Mouse (Mus musculus) left cerebral cortex, adult 2 months (tissue): ENCODE data around the gene Dmpk. TPM values are rescaled to one million over a fixed set of nuclear protein-coding genes. Genes with fewer than 3 reads are reported as not detected.

ENCODE experiments used
- DNase-seq, 2 experiments: peaks; one replicate each; pipeline ENCODE4 v3.0.0; 2021 to 2022; ENCODE audit warnings: low spot score in 2 of 2, mixed read lengths in 1 of 2; ENCODE audit errors: extremely low spot score in 1 of 2
- H3K27ac ChIP-seq: fragments of 200-600 bp; 2 replicates; pipeline ENCODE4 v1.8.1; 2022
- H3K4me3 ChIP-seq: fragments of 200-600 bp; 2 replicates; pipeline ENCODE4 v1.8.1; 2022
- CTCF ChIP-seq: fragments of 200-600 bp; IDR thresholded peaks from 2 replicates; pipeline ENCODE4 v1.8.1; 2022; ENCODE audit warnings: antibody characterized with exemption, mild to moderate bottlenecking, moderate library complexity
- intact Hi-C: fragments of 180-260 bp; cut with DNase I; formaldehyde crosslinking; loops from one replicate; pipeline ENCODE4 v1.15.1; 2025
- microRNA-seq, 2 experiments: library from miRNA; unstranded; fragments of <30 nt; microRNA quantifications; one replicate each; pipeline ENCODE4 v1.2.0; 2021
- total RNA-seq, 2 experiments: library from RNA; stranded (reverse); gene quantifications; 2 replicates each; pipeline ENCODE4 v1.2.3; 2021

Dmpk gene
- total RNA-seq, 2 experiments from 2014 or later: 35.2 to 50.4 TPM

DNA sequence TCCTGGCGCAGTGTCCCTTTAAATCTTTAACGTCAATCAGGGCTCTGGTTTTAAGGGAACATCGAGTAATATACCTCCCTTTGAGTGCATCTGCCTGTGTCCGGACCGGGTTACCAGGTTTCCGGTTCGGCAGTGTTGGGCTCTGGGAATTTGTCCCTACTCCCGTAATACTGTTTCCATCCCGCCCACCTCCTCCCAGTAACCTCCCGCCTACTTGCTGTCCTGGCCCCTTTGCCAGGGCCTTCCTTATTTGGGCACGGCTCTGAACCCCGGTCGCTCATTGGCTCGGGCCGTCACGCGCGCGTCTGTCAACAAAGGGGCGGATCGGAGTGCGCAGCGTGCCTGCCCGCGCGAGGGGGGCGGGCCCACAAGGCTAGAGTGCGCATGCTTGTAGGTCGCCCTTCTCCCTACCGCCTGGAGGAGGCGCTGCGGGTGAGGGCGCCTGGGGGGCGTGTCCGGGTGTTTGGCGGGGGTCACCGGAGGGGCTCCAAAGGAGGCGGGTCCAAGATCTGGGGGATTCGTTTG lies 47.7 kb downstream of the Dmpk start:
- intact Hi-C loops: no loop called here
- Histone ChIP-seq H3K4me3 (peak overlapping the region; percentile 45), H3K27ac (peak overlapping the region; percentile 95)
- DNase-seq: peak; percentile 94 to 96
- TF ChIP-seq CTCF: peak; percentile 90

DNA sequence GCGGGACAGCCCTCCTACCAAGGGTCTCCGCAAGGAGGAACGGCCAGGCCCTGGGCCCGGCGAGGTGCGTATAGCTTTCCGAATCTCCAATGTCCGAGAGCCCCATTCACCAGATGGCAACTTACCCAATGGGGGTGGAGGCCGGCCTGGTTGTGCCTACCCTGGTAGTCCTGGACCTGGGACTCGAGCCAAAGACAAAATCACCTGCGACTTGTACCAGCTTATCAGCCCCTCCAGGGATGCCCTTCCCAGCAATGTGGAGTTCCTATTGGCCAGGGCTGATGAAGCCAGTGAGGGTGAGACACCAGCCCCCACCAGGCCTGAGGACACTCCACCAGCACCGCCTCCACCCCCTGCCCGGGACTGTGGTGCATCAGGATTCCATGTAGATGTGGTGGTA lies 52.5 kb downstream of the Dmpk start:
- H3K4me3 ChIP-seq: no peak overlapping the region
- intact Hi-C loops: no loop called here
- TF ChIP-seq CTCF: no peak
- DNase-seq: no peak
- peak overlapping the region; percentile 61 for H3K27ac ChIP-seq

- TF ChIP-seq CTCF: no peak
- Histone ChIP-seq H3K27ac (peak overlapping the region; percentile 61), H3K4me3 (no peak overlapping the region)
- peak in 1 of 2 experiments; percentile 49 for DNase-seq
- intact Hi-C loops: no loop called here
Measured at GRCm38 (mm10) chr7:19136673-19137334, 53.2 kb downstream of the Dmpk start.

GRCm38 (mm10) chr7:19137380-19137779 lies 53.7 kb downstream of the Dmpk start:
- no peak overlapping the region for H3K4me3 ChIP-seq
- intact Hi-C loops: no loop called here
- H3K27ac ChIP-seq: peak overlapping the region; percentile 61; the same call in 1 of the 2 replicates
- TF ChIP-seq CTCF: peak; percentile 57
- peak in 1 of 2 experiments; percentile 65 for DNase-seq

Small RNAs within 50 kb of the gene (microRNA-seq; reads per million reads assigned to microRNA genes)
- 1.9 reads per million in 2 experiments for gene Mir3100

Other genes with a start within 250 kb of the Dmpk start
- 1 to 10 TPM; 1.3 to 2.5 TPM for gene Mill2, start 243.9 kb upstream of the Dmpk start, total RNA-seq
- gene Pglyrp1, start 212.5 kb upstream of the Dmpk start, total RNA-seq: 10 to 100 TPM; 18.8 to 25.6 TPM
- 10 to 100 TPM; 10.5 to 11.0 TPM for gene Ccdc61, start 173.4 kb upstream of the Dmpk start, total RNA-seq
- gene Nova2, start 158.0 kb upstream of the Dmpk start, total RNA-seq: 10 to 100 TPM; 79.9 to 86.4 TPM
- gene Nanos2, start 96.4 kb upstream of the Dmpk start, total RNA-seq: under 1 TPM; 0.51 to 0.86 TPM
- 10 to 100 TPM; 50.6 to 61.2 TPM for gene Mypop, start 92.6 kb upstream of the Dmpk start, total RNA-seq
- 10 to 100 TPM; 47.7 to 49.2 TPM for gene Irf2bp1, start 79.8 kb upstream of the Dmpk start, total RNA-seq
- not detected for gene Foxa3, start 60.3 kb upstream of the Dmpk start, total RNA-seq
- gene Sympk, start 59.5 kb upstream of the Dmpk start, total RNA-seq: 100 to 1,000 TPM; 126 to 133 TPM
- gene Rsph6a, start 29.2 kb upstream of the Dmpk start, total RNA-seq: under 1 TPM; 0.27 to 0.30 TPM
- gene Dmwd, start 7.6 kb upstream of the Dmpk start, total RNA-seq: 100 to 1,000 TPM; 141 to 143 TPM
- 1 to 10 TPM; 1.9 to 2.0 TPM for gene Six5, start 10.7 kb downstream of the Dmpk start, total RNA-seq
- under 1 TPM; 0.21 to 0.27 TPM for gene Gm4969, start 34.5 kb downstream of the Dmpk start, total RNA-seq
- gene Fbxo46, start 36.0 kb downstream of the Dmpk start, total RNA-seq: 10 to 100 TPM; 13.4 to 14.3 TPM
- gene Qpctl, start 65.4 kb downstream of the Dmpk start, total RNA-seq: 10 to 100 TPM; 14.8 to 16.3 TPM
- 10 to 100 TPM; 69.8 to 73.3 TPM for gene Snrpd2, start 65.9 kb downstream of the Dmpk start, total RNA-seq
- 1 to 10 TPM; 1.8 to 1.9 TPM for gene Gipr, start 82.3 kb downstream of the Dmpk start, total RNA-seq
- gene Eml2, start 92.6 kb downstream of the Dmpk start, total RNA-seq: 100 to 1,000 TPM; 131 to 138 TPM
- gene Gpr4, start 128.7 kb downstream of the Dmpk start, total RNA-seq: 1 to 10 TPM; 2.4 to 3.8 TPM
- gene Opa3, start 144.5 kb downstream of the Dmpk start, total RNA-seq: 10 to 100 TPM; 42.7 to 46.8 TPM
- gene Vasp, start 188.0 kb downstream of the Dmpk start, total RNA-seq: 10 to 100 TPM; 13.2 to 14.6 TPM
- gene Ppm1n, start 196.2 kb downstream of the Dmpk start, total RNA-seq: not detected
- gene Rtn2, start 198.8 kb downstream of the Dmpk start, total RNA-seq: 100 to 1,000 TPM; 110 to 122 TPM
- 10 to 100 TPM; 27.0 to 59.5 TPM for gene Fosb, start 226.2 kb downstream of the Dmpk start, total RNA-seq